Mouse (Mus musculus): ENCODE measurements at regions not wholly inside any gene's neighbourhood (a gene's known extent, or its start where the extent isn't known, plus 50 kb on each side); places are given as distances from the start of the nearest gene placed in this dataset.

DNA sequence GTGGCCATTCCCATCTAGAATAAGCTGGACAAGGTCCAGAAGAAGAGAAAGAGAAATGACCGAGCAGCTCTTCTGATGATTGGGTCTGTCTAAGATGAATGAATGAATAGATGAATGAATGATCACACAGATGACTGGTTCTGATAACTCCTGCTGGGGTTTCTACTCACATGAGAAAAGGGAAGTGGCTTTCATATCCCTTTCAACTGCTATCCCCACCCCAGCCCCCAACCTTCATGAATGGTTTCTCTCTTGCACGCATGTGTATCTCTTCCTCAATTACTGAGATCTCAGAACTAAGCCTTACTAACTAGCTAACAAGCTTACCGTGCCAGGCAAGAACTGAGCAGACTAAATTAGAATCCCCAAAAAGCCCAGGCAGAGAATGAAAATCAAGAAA lies 233.8 kb downstream of the Gsdmc2 start:
- Histone ChIP-seq H3K9ac (ENCODE audit: insufficient read depth, low read depth, low read length, poor library complexity, severe bottlenecking) (no peak overlapping the region), H3K36me3 (ENCODE audit: control insufficient read depth, insufficient read depth, low read length, poor library complexity, severe bottlenecking) (no peaks in the 10 kb centered on the region), H3K27ac (ENCODE audit: insufficient read depth, low read depth, low read length, poor library complexity, severe bottlenecking) (no peak overlapping the region), H3K4me1 (ENCODE audit: control insufficient read depth in 2 of 2, insufficient read depth in 2 of 2, low read length in 2 of 2, poor library complexity in 1 of 2) (no peaks in the 10 kb centered on the region), H3K4me3 (ENCODE audit: insufficient read depth in 1 of 2, low read depth in 1 of 2, low read length in 2 of 2, poor library complexity in 1 of 2, severe bottlenecking in 1 of 2) (no peak overlapping the region), H3K9me3 (ENCODE audit: control insufficient read depth, insufficient read depth, low read depth, low read length) (no peaks in the 10 kb centered on the region)
- TF ChIP-seq ZC3H11A (IDR thresholded peaks at IDR 0.05; ENCODE audit: borderline replicate concordance, low read depth, low read length) (no peak), ZNF384 (IDR thresholded peaks at IDR 0.05; ENCODE audit: low read depth, low read length) (no peak), CHD2 (IDR thresholded peaks at IDR 0.05; ENCODE audit: low read depth, low read length) (no peak), MAFK (IDR thresholded peaks at IDR 0.05; ENCODE audit: insufficient read depth, low read depth, low read length) (no peak), HCFC1 (IDR thresholded peaks at IDR 0.05; ENCODE audit: borderline replicate concordance, insufficient read depth, low read length) (no peak)
- no peak for DNase-seq (ENCODE audit: low read depth, low spot score)
- in situ Hi-C loops (cut with MboI; ENCODE audit: low sequenced_read_pairs in 2 of 2, unreplicated experiment in 2 of 2) = no loop called here

DNA sequence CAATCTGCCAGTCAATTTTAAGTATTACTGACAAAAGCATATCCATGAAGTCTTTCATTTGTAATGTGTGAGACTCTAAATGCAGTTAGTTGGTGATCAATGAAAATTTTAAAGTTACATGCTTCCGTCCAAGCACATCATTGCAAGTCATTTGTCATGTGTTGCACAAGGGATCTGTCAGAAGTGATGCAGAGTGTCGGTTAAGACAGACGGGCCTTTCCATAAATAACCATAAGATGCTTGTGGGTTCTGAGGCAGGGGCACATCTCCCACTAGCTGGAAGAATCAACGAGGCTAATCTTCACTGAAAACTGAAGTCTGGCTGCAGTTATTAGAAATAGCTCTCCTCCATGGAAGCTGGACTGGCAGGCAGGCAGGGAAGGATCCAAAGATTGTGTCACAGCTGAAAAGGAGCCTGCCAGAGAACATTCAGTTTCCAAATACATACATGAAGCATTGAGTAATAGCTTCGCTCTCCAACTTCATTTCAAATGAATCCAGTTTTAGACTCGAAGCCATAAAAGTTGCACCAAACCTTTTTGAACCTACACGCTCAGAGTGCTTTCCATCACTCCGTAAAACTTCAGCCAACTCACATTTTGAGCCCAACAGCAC lies 241.8 kb downstream of the Gsdmc2 start:
- Histone ChIP-seq H3K4me1 (ENCODE audit: control insufficient read depth in 2 of 2, insufficient read depth in 2 of 2, low read length in 2 of 2, poor library complexity in 1 of 2) (no peaks in the 10 kb centered on the region), H3K9me3 (ENCODE audit: control insufficient read depth, insufficient read depth, low read depth, low read length) (no peaks in the 10 kb centered on the region), H3K4me3 (ENCODE audit: insufficient read depth in 1 of 2, low read depth in 1 of 2, low read length in 2 of 2, poor library complexity in 1 of 2, severe bottlenecking in 1 of 2) (no peak overlapping the region), H3K9ac (ENCODE audit: insufficient read depth, low read depth, low read length, poor library complexity, severe bottlenecking) (no peak overlapping the region), H3K36me3 (ENCODE audit: control insufficient read depth, insufficient read depth, low read length, poor library complexity, severe bottlenecking) (no peaks in the 10 kb centered on the region), H3K27ac (ENCODE audit: insufficient read depth, low read depth, low read length, poor library complexity, severe bottlenecking) (no peak overlapping the region)
- TF ChIP-seq CHD2 (IDR thresholded peaks at IDR 0.05; ENCODE audit: low read depth, low read length) (no peak), MAFK (IDR thresholded peaks at IDR 0.05; ENCODE audit: insufficient read depth, low read depth, low read length) (no peak), HCFC1 (IDR thresholded peaks at IDR 0.05; ENCODE audit: borderline replicate concordance, insufficient read depth, low read length) (no peak), ZNF384 (IDR thresholded peaks at IDR 0.05; ENCODE audit: low read depth, low read length) (no peak), ZC3H11A (IDR thresholded peaks at IDR 0.05; ENCODE audit: borderline replicate concordance, low read depth, low read length) (no peak)
- no peak for DNase-seq (ENCODE audit: low read depth, low spot score)
- in situ Hi-C loops (cut with MboI; ENCODE audit: low sequenced_read_pairs in 2 of 2, unreplicated experiment in 2 of 2) = no loop called here

DNA sequence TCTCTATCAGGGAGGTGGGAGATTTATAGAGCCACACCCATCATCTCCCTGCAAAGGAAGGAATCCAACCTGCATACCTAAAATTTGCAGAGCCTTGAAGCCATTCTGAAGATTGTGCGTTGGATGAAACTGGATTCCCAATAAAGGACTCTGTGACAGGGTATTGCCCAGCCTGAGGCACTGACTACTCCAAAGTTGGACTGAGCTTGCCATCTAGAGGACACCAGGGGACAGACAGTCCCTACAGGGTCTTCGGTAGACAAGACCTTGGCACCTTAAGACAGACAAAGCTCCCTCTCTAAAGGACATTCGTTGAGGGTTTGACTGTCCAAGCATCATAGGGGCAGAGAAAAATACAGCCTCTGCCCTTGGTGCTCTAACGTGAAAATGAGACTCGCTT lies 243.4 kb downstream of the Gsdmc2 start:
- in situ Hi-C loops (cut with MboI; ENCODE audit: low sequenced_read_pairs in 2 of 2, unreplicated experiment in 2 of 2) = no loop called here
- Histone ChIP-seq H3K27ac (ENCODE audit: insufficient read depth, low read depth, low read length, poor library complexity, severe bottlenecking) (no peak overlapping the region), H3K9ac (ENCODE audit: insufficient read depth, low read depth, low read length, poor library complexity, severe bottlenecking) (no peak overlapping the region), H3K4me1 (ENCODE audit: control insufficient read depth in 2 of 2, insufficient read depth in 2 of 2, low read length in 2 of 2, poor library complexity in 1 of 2) (no peaks in the 10 kb centered on the region), H3K9me3 (ENCODE audit: control insufficient read depth, insufficient read depth, low read depth, low read length) (no peaks in the 10 kb centered on the region), H3K36me3 (ENCODE audit: control insufficient read depth, insufficient read depth, low read length, poor library complexity, severe bottlenecking) (no peaks in the 10 kb centered on the region), H3K4me3 (ENCODE audit: insufficient read depth in 1 of 2, low read depth in 1 of 2, low read length in 2 of 2, poor library complexity in 1 of 2, severe bottlenecking in 1 of 2) (no peak overlapping the region)
- TF ChIP-seq MAFK (IDR thresholded peaks at IDR 0.05; ENCODE audit: insufficient read depth, low read depth, low read length) (no peak), CHD2 (IDR thresholded peaks at IDR 0.05; ENCODE audit: low read depth, low read length) (no peak), HCFC1 (IDR thresholded peaks at IDR 0.05; ENCODE audit: borderline replicate concordance, insufficient read depth, low read length) (no peak), ZNF384 (IDR thresholded peaks at IDR 0.05; ENCODE audit: low read depth, low read length) (no peak), ZC3H11A (IDR thresholded peaks at IDR 0.05; ENCODE audit: borderline replicate concordance, low read depth, low read length) (peak; percentile 25; the same call in 1 of the 2 replicates)
- no peak for DNase-seq (ENCODE audit: low read depth, low spot score)

DNA sequence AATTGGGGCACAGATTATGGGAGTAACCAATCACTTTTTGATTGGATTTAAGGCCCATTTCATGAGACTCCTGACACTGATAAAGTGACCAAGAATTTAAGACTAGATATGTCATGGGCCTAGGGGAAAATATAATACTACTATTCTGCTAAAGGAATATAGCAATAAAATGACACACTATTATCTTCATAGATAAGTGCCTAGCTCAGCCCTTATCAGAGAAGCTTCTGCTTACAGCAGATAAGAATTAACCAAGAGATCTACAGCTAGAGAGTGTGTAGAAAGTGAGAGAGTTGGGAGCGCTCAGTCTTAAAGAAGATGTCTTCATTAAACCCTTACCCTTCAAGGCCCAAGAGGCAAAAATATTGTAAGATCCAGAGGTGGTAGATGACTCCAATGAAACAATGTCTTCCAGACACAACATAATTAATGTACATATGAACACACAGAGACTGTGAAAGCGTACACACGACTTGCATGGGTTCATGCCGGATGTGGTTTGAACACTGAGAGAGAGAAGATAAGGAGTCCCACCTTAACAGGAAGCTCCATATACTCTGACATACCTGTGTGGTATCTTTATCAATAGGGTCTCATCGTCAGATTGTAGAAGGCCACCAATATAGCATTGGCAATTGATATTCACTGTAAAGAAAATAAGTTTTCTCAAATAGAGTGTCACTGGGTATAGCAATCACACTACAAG lies 252.1 kb downstream of the Gsdmc2 start:
- H3K9ac ChIP-seq (ENCODE audit: insufficient read depth, low read depth, low read length, poor library complexity, severe bottlenecking) = no peak overlapping the region

More for the DNA sequence above, 252.1 kb downstream of the Gsdmc2 start:
- H3K4me3 ChIP-seq (ENCODE audit: insufficient read depth in 1 of 2, low read depth in 1 of 2, low read length in 2 of 2, poor library complexity in 1 of 2, severe bottlenecking in 1 of 2) = no peak overlapping the region
- no peaks in the 10 kb centered on the region for H3K36me3 ChIP-seq (ENCODE audit: control insufficient read depth, insufficient read depth, low read length, poor library complexity, severe bottlenecking)
- no peak for DNase-seq (ENCODE audit: low read depth, low spot score)
- in situ Hi-C loops (cut with MboI; ENCODE audit: low sequenced_read_pairs in 2 of 2, unreplicated experiment in 2 of 2) = no loop called here
- no peaks in the 10 kb centered on the region for H3K9me3 ChIP-seq (ENCODE audit: control insufficient read depth, insufficient read depth, low read depth, low read length)
- TF ChIP-seq MAFK (IDR thresholded peaks at IDR 0.05; ENCODE audit: insufficient read depth, low read depth, low read length) = no peak
- no peak for TF ChIP-seq HCFC1 (IDR thresholded peaks at IDR 0.05; ENCODE audit: borderline replicate concordance, insufficient read depth, low read length)
- no peak for TF ChIP-seq ZNF384 (IDR thresholded peaks at IDR 0.05; ENCODE audit: low read depth, low read length)
- TF ChIP-seq CHD2 (IDR thresholded peaks at IDR 0.05; ENCODE audit: low read depth, low read length) = no peak
- no peak for TF ChIP-seq ZC3H11A (IDR thresholded peaks at IDR 0.05; ENCODE audit: borderline replicate concordance, low read depth, low read length)
- H3K4me1 ChIP-seq (ENCODE audit: control insufficient read depth in 2 of 2, insufficient read depth in 2 of 2, low read length in 2 of 2, poor library complexity in 1 of 2) = no peaks in the 10 kb centered on the region
- H3K27ac ChIP-seq (ENCODE audit: insufficient read depth, low read depth, low read length, poor library complexity, severe bottlenecking) = no peak overlapping the region

Data from ES-E14 (cell line).